Mouse (Mus musculus) embryonic fibroblast, embryonic 13.5 days (primary cell): ENCODE measurements around the gene Wap.

Source experiments
- CTCF ChIP-seq: IDR thresholded peaks from 2 replicates; pipeline ENCODE4 v1.5.1; 2011; ENCODE audit warnings: mild to moderate bottlenecking, control low read depth, low read length, moderate library complexity, borderline replicate concordance; ENCODE audit not compliant: insufficient read depth
- POLR2A ChIP-seq: IDR thresholded peaks from 2 replicates; pipeline ENCODE4 v1.6.1; 2011; ENCODE audit warnings: low read depth, mild to moderate bottlenecking, control low read depth, low read length, moderate library complexity

- TF ChIP-seq CTCF, result no peak
- TF ChIP-seq POLR2A, result no peak
Observed at GRCm38 (mm10) chr11:6615250-6616205, 22.9 kb downstream of the Wap start.
